Mouse (Mus musculus) lung, embryonic 14.5 days (tissue): ENCODE data around the gene Kbtbd2. TPM values are rescaled to one million over a fixed set of nuclear protein-coding genes. Genes with fewer than 3 reads are reported as not detected.

Experiments
- ATAC-seq: fragments of 200-750 bp; cut with Nextera tagmentation; 2 replicates; pipeline ENCODE4 v1.8.0; 2017; ENCODE audit warnings: mild to moderate bottlenecking, moderate TSS enrichment, moderate library complexity; ENCODE audit not compliant: insufficient read depth
- DNase-seq: peaks from one replicate; pipeline ENCODE4 v3.0.0-alpha.2; 2015
- H3K27ac ChIP-seq: fragments of 300-500 bp; sonication (generic); 2 replicates; pipeline ENCODE4 v1.5.1; 2014; ENCODE audit warnings: low read depth, mild to moderate bottlenecking, moderate library complexity
- H3K27me3 ChIP-seq: fragments of 300-500 bp; sonication (generic); 2 replicates; pipeline ENCODE4 v1.6.1; 2014; ENCODE audit warnings: low read length, control low read depth; ENCODE audit not compliant: insufficient read depth
- H3K36me3 ChIP-seq: fragments of 300-500 bp; sonication (generic); 2 replicates; pipeline ENCODE4 v1.6.1; 2014; ENCODE audit warnings: control low read depth; ENCODE audit not compliant: insufficient read depth
- H3K4me1 ChIP-seq: fragments of 300-500 bp; sonication (generic); 2 replicates; pipeline ENCODE4 v1.6.1; 2014; ENCODE audit warnings: antibody characterized with exemption, control low read depth; ENCODE audit not compliant: insufficient read depth
- H3K4me2 ChIP-seq: fragments of 300-500 bp; sonication (generic); 2 replicates; pipeline ENCODE4 v1.6.1; 2014; ENCODE audit warnings: mild to moderate bottlenecking
- H3K4me3 ChIP-seq: fragments of 300-500 bp; sonication (generic); 2 replicates; pipeline ENCODE4 v1.5.1; 2014; ENCODE audit warnings: low read depth, low read length
- H3K9ac ChIP-seq: fragments of 300-500 bp; sonication (generic); 2 replicates; pipeline ENCODE4 v1.6.1; 2014
- H3K9me3 ChIP-seq: fragments of 300-500 bp; sonication (generic); 2 replicates; pipeline ENCODE4 v1.6.1; 2016; ENCODE audit warnings: low read depth, low read length, control low read depth
- CTCF ChIP-seq: IDR thresholded peaks from 2 replicates; pipeline ENCODE4 v1.5.1; 2016; ENCODE audit warnings: antibody characterized with exemption, low read depth
- WGBS: fragments of 180-500 bp; shearing (Covaris S2); extraction: QIAGEN DNeasy Blood & Tissue Kit; methylation state at CpG from one replicate; pipeline ENCODE4 v1.1.7; 2014; 5-methylcytosine and 5-hydroxymethylcytosine counted together
- polyA plus RNA-seq: library from polyadenylated mRNA; unstranded; fragments of >200 nt; fragmentation: Nextera tagmentation; extraction: Ambion mirVana; gene quantifications from 2 replicates; pipeline ENCODE4 v1.2.1, GENCODE M21; 2014

The Kbtbd2 gene
- polyA plus RNA-seq, 1 experiment from 2014 or later: 33.9 TPM

DNA sequence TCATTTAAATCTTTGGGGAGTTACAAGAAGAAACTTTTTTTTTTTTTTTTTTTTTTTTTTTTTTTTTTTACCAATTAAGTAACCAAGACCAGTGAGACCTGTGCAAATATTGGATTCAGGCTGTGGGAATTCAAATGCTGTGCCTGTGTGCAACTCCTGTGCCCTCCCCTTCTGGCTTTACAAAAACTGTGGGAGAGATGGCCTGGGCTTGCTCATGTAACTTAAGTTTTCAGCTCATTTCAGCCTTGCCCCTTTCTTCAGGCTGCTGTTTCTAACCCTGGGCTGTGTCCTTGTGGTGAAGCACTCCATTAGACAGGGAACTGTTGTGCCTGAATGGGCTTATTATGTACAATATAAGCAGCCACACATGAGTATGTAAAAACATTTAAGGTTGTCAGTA lies 35.2 kb upstream of the Kbtbd2 start:
- peak overlapping the region; percentile 85 for H3K9ac ChIP-seq
- no peak for ATAC-seq

DNA sequence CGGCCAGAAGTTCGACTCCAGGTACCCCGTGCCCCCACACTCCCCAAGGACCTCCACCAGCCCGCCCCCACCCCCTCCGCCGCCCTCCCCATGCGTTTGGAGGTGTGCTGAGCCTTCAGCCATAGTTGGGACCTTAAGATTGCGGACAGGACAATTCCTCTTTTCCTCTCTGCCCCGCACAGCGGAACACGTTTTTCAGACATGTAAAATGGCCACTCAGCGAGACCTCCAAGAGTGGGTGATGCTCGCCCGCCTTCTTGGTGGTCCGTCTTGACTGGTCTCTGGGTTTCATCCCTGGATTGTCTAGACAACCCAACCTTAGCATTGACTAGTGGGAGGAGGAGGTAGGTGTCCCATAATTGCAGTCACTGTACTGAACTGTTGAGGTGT lies 34.8 kb upstream of the Kbtbd2 start:
- ATAC-seq (no peak), DNase-seq (peak; percentile 72)
- no peaks in the 10 kb centered on the region for H3K9me3 ChIP-seq
- no peak for TF ChIP-seq CTCF
- peak overlapping the region; percentile 85 for H3K9ac ChIP-seq
- WGBS: under 1% methylated on average over 14 of the region's 15 CpGs
- peak overlapping the region; percentile 76 for H3K4me2 ChIP-seq
- no peaks in the 10 kb centered on the region for H3K4me1 ChIP-seq
- H3K36me3 ChIP-seq: peaks cover 24% of the 10 kb centered on the region; the same call in 1 of the 2 replicates
- H3K27me3 ChIP-seq: no peaks in the 10 kb centered on the region
- H3K4me3 ChIP-seq: peak overlapping the region; percentile 72
- peak overlapping the region; percentile 91 for H3K27ac ChIP-seq

More for the DNA sequence above, 35.2 kb upstream of the Kbtbd2 start:
- Histone ChIP-seq H3K4me1 (no peaks in the 10 kb centered on the region), H3K4me3 (peak overlapping the region; percentile 72), H3K27ac (no peak overlapping the region), H3K4me2 (peak overlapping the region; percentile 76), H3K36me3 (peaks cover 28% of the 10 kb centered on the region; the same call in 1 of the 2 replicates), H3K27me3 (no peaks in the 10 kb centered on the region), H3K9me3 (no peaks in the 10 kb centered on the region)
- TF ChIP-seq CTCF: no peak
- peak; percentile 42 for DNase-seq

DNA sequence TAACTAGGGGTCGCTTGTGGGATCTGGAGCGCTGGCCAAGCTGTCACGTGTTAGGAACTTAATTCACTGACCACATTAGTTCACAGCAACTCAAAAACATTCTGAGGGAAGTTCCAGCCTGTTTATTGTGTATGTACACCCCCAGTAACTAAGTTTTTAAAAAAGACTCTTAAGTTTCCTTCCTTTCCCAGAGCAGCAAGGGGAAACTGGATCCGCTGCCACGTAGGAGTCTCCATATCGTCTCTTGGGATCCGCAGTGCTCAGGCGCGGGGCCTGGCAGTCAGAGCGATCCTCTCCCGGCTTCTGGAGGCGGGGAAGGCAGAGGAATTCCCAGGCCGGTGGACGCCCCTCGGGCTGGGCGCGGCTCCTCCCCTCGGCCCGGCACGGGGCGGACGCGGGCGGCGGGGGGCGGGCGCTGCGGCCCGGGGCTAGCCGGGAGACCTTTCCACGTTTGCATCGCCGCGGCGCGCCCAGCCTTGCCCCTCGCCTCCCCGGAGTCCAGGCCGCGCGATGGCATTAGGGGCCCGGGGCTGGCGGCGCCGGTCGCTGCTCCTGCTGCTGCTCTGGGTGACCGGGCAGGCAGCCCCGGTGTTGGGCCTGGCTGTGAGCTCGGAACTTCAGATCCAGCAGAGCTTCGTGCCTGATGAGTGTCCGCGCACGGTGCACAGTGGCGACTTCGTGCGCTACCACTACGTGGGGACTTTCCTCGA lies 34.2 kb upstream of the Kbtbd2 start, which contains the start of gene Fkbp9:
Fkbp9 (plus strand) TSS at position 363 of the 710 bp plus-strand sequence.
- peak within 1 kb of the TSS; percentile 72 for H3K4me3 ChIP-seq
- under 1% methylated on average over 49 of the region's 58 CpGs for WGBS
- H3K27ac ChIP-seq: peak within 1 kb of the TSS; percentile 91
- no peaks in the 10 kb centered on the region for H3K9me3 ChIP-seq
- no peaks in the 10 kb centered on the region for H3K27me3 ChIP-seq
- peak within 1 kb of the TSS; percentile 76 for H3K4me2 ChIP-seq
- peak within 1 kb of the TSS; percentile 85 for H3K9ac ChIP-seq
- ATAC-seq (peak; percentile 98), DNase-seq (peak; percentile 93)
- peaks cover 23% of the 10 kb centered on the region; the same call in 1 of the 2 replicates for H3K36me3 ChIP-seq
- TF ChIP-seq CTCF: no peak
- H3K4me1 ChIP-seq: no peaks in the 10 kb centered on the region

- Histone ChIP-seq H3K27ac (no peak overlapping the region), H3K36me3 (no peaks in the 10 kb centered on the region), H3K9me3 (no peaks in the 10 kb centered on the region), H3K27me3 (no peaks in the 10 kb centered on the region), H3K4me1 (no peaks in the 10 kb centered on the region), H3K4me2 (no peak overlapping the region), H3K4me3 (no peak overlapping the region), H3K9ac (no peak overlapping the region)
- DNase-seq: no peak
- 47% methylated on average over 3 of the region's 3 CpGs for WGBS
- TF ChIP-seq CTCF: no peak
- no peak for ATAC-seq
These were observed 28.0 kb upstream of the Kbtbd2 start for GRCm38 (mm10) chr6:56825657-56826056.

DNA sequence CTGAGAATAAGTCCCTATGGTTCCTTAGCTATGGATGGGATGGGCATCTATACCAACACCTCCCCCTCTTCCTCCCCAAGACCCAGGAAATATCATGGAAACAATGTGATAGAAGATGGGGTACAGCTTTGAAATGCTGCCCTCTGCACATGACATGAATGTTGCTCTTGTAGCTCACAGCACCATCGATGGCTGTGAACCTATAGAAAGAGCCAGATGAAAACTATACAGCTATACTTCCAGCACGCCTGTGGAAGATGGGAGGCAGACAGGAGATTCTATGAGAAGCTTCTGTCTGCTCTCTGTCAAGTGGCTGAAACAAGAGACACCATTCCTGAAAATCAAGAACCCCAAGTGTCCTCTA lies 21.5 kb upstream of the Kbtbd2 start:
- no peak for TF ChIP-seq CTCF
- Histone ChIP-seq H3K4me1 (no peaks in the 10 kb centered on the region), H3K36me3 (no peaks in the 10 kb centered on the region), H3K4me3 (no peak overlapping the region), H3K9ac (no peak overlapping the region), H3K27ac (0 out of 2 replicates have a peak overlapping the region, but pooled peaks have one; percentile 16), H3K27me3 (no peaks in the 10 kb centered on the region), H3K9me3 (no peaks in the 10 kb centered on the region), H3K4me2 (no peak overlapping the region)
- DNase-seq (no peak), ATAC-seq (peak; percentile 81)
- WGBS: 41% methylated on average over 2 of the region's 2 CpGs

GRCm38 (mm10) chr6:56818436-56819123 lies 21.0 kb upstream of the Kbtbd2 start:
- DNase-seq (peak; percentile 90), ATAC-seq (peak; percentile 98)
- Histone ChIP-seq H3K27me3 (no peaks in the 10 kb centered on the region), H3K9me3 (no peaks in the 10 kb centered on the region), H3K9ac (no peak overlapping the region), H3K27ac (peak overlapping the region; percentile 16; the same call in 1 of the 2 replicates), H3K36me3 (no peaks in the 10 kb centered on the region), H3K4me3 (no peak overlapping the region), H3K4me1 (no peaks in the 10 kb centered on the region), H3K4me2 (no peak overlapping the region)
- 37% methylated on average over 5 of the region's 5 CpGs for WGBS
- no peak for TF ChIP-seq CTCF

GRCm38 (mm10) chr6:56813332-56813731 lies 15.7 kb upstream of the Kbtbd2 start:
- Histone ChIP-seq H3K4me2 (no peak overlapping the region), H3K4me3 (no peak overlapping the region), H3K4me1 (no peaks in the 10 kb centered on the region), H3K27ac (no peak overlapping the region), H3K36me3 (no peaks in the 10 kb centered on the region), H3K9me3 (no peaks in the 10 kb centered on the region), H3K27me3 (no peaks in the 10 kb centered on the region), H3K9ac (no peak overlapping the region)
- DNase-seq: peak; percentile 39
- ATAC-seq: no peak
- 61% methylated on average over 2 of the region's 2 CpGs for WGBS
- TF ChIP-seq CTCF: no peak
